Mouse (Mus musculus) forelimb bud, embryonic 11.5 days (tissue): Measurements from ENCODE around the gene Pacs1.
A peak's percentile ranks its signal among the peaks of the same experiment; 100 is the strongest.

Experiments used
- DNase-seq: peaks from one replicate; pipeline ENCODE4 v3.0.0-alpha.2; 2012; ENCODE audit warnings: low read depth, low spot score

The Pacs1 gene

GRCm38 (mm10) chr19:5272801-5273733 lies at the start of gene Pacs1:
Gene Pacs1 (minus strand): TSS chr19:5273119.
- DNase-seq = peak; percentile 91

GRCm38 (mm10) chr19:5313189-5313588 lies 40.3 kb upstream of the Pacs1 start:
- DNase-seq = no peak

- DNase-seq = peak; percentile 40
These were observed 36.1 kb upstream of the Pacs1 start for GRCm38 (mm10) chr19:5309025-5309424.

GRCm38 (mm10) chr19:5306968-5307734 lies 34.2 kb upstream of the Pacs1 start:
- DNase-seq = peak; percentile 37

GRCm38 (mm10) chr19:5306279-5306678 lies 33.4 kb upstream of the Pacs1 start:
- no peak for DNase-seq

GRCm38 (mm10) chr19:5302455-5302854 lies 29.5 kb upstream of the Pacs1 start:
- DNase-seq = peak; percentile 48

- no peak for DNase-seq
These were observed 27.7 kb upstream of the Pacs1 start for GRCm38 (mm10) chr19:5300588-5300987.

- peak; percentile 31 for DNase-seq
These were observed 25.2 kb upstream of the Pacs1 start, which contains the start of gene Gal3st3 for GRCm38 (mm10) chr19:5297903-5298800. Gene Gal3st3 (plus strand): TSS chr19:5298331.

- DNase-seq = no peak
These were observed 23.7 kb upstream of the Pacs1 start for GRCm38 (mm10) chr19:5296630-5297029.

- no peak for DNase-seq
These were observed 22.8 kb upstream of the Pacs1 start for GRCm38 (mm10) chr19:5295736-5296075.

GRCm38 (mm10) chr19:5294972-5295735 lies 22.2 kb upstream of the Pacs1 start, which contains the start of gene Sf3b2:
Gene Sf3b2 (minus strand): TSS chr19:5295455.
- DNase-seq = peak; percentile 100

GRCm38 (mm10) chr19:5278381-5278780 lies 5.5 kb upstream of the Pacs1 start:
- no peak for DNase-seq

GRCm38 (mm10) chr19:5277140-5277539 lies 4.2 kb upstream of the Pacs1 start:
- DNase-seq = no peak

GRCm38 (mm10) chr19:5276531-5276930 lies 3.6 kb upstream of the Pacs1 start:
- no peak for DNase-seq

- DNase-seq = no peak
These were observed 2.8 kb upstream of the Pacs1 start for GRCm38 (mm10) chr19:5275736-5276135.

- DNase-seq = no peak
These were observed 1.7 kb upstream of the Pacs1 start for GRCm38 (mm10) chr19:5274641-5275040.

GRCm38 (mm10) chr19:5273916-5274315 lies 997 bp upstream of the Pacs1 start:
- DNase-seq = no peak

- peak; percentile 30 for DNase-seq
These were observed 558 bp downstream of the Pacs1 start for GRCm38 (mm10) chr19:5272326-5272795.

GRCm38 (mm10) chr19:5271430-5271829 lies 1.5 kb downstream of the Pacs1 start:
- no peak for DNase-seq

GRCm38 (mm10) chr19:5269392-5269791 lies 3.5 kb downstream of the Pacs1 start:
- DNase-seq = no peak

GRCm38 (mm10) chr19:5268875-5269274 lies 4.0 kb downstream of the Pacs1 start:
- DNase-seq = no peak
